Mouse (Mus musculus) megakaryocyte, embryonic 14.5 days (primary cell): ENCODE measurements at regions not wholly inside any gene's neighbourhood (a gene's known extent, or its start where the extent isn't known, plus 50 kb on each side); places are given as distances from the start of the nearest gene placed in this dataset.

Experiments used
- FLI1 ChIP-seq: IDR thresholded peaks from 2 replicates; pipeline ENCODE4 v1.6.1; 2012; ENCODE audit warnings: low read length, inconsistent platforms, mixed read lengths
- GATA1 ChIP-seq: IDR thresholded peaks from 3 replicates; pipeline ENCODE4 v1.6.1; 2012; ENCODE audit warnings: mixed read lengths, low read length, inconsistent platforms, borderline replicate concordance

DNA sequence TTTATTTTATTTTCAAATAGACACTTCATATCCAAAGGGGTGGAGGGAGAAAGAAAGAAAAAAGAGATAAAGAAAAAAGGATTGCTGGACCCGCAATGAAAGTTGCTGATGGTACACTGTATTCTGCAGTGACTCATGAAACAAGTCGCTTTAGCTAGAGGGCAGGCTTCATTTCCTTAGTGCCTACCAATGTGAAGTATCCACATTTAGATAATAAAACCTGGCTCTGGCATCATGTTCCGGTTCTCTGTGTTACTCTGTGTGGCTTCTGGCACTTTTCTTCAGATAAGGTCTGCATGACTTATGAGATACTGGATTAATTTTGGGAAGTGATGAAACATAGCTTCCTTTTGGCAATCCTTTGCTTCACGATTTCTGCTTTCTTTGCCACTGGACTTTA lies 782.0 kb upstream of the Grm7 start:
- TF ChIP-seq GATA1 (no peak), FLI1 (no peak)
